Mouse (Mus musculus): ENCODE data around the gene Tnfrsf4. TPM values are rescaled to one million over a fixed set of nuclear protein-coding genes. Genes with fewer than 3 reads are reported as not detected.

Gene Tnfrsf4
- total RNA-seq, 2 experiments from 2014 or later = 2.0 to 2.1 TPM

GRCm38 (mm10) chr4:156059261-156059660, 45.6 kb downstream of the Tnfrsf4 start, which contains the start of gene Ttll10:
Gene Ttll10 (minus strand): TSS chr4:156059414.
- DNase-seq (ENCODE audit: low spot score in 2 of 2) = no peak
- intact Hi-C loops (cut with DNase I) = no loop called here

GRCm38 (mm10) chr4:156059713-156060112, 46.1 kb downstream of the Tnfrsf4 start:
- intact Hi-C loops (cut with DNase I) = no loop called here
- no peak for DNase-seq (ENCODE audit: low spot score in 2 of 2)

GRCm38 (mm10) chr4:156063861-156064509, 50.3 kb downstream of the Tnfrsf4 start:
- DNase-seq (ENCODE audit: low spot score in 2 of 2) = no peak
- intact Hi-C loops (cut with DNase I) = no loop called here

DNA sequence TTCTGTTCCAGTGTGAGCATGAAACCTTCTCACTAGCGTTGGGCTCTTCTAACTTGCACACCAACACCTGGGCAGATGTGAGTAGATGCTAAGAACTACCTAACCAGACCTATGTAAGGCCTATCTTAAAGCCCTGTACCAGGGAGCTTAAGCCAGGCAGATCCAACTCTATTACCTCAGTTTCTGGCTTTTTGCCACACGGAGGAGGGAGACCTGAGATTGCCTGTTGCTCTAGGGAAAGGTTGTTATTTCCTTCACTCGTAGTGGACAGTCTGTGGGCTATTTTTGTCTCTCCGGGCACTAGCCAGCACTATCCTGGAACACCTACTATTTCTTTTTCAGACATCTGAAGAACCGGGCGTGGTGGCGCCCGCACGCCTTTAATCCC, 50.9 kb downstream of the Tnfrsf4 start:
- intact Hi-C loops (cut with DNase I) = no loop called here
- no peak for DNase-seq (ENCODE audit: low spot score in 2 of 2)

DNA sequence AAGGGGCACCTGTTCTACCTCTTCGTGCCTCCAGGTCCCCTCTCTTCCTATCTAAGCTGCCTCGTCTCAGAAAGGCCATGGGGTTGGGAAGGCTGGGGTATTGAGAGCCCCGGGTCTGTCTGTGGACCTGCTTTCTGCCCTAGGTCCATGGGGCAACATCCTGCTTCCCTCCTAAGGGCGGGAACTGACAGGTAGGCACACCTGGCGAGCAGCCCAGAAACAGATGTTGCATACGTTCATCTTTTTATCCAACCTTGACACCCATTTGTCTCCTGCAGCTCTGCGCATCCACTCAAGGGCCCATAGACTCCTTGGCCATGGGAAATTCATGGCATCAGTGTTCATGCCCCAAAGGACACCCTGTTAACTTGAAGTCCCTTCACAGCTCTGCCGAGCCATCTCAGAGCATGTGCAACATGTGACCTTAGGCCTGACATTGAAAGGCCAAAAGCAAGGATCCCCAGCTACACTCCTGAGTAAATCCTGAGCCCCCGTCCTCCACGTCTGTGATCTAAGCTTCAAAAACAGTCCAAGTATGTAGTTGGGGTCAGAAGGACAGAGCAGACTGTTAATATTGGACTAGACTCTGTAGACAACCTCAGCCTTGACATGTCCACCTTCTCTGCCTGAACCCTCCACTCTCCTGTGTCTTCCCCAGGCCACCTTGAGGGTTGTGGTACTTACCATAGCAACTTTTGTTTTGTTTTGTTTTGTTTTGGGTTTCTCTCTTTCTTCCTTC, 51.7 kb downstream of the Tnfrsf4 start:
- intact Hi-C loops (cut with DNase I) = no loop called here
- DNase-seq (ENCODE audit: low spot score in 2 of 2) = no peak

Small RNA genes lying within 50 kb of the gene (microRNA-seq; reads per million reads assigned to microRNA genes)
- gene Mir200a (2.0 to 4.7 reads per million in 2 experiments), gene Mir200b (16.5 to 78.5 reads per million in 2 experiments), gene Mir429 (35.6 to 67.3 reads per million in 2 experiments)

Other genes with a start within 250 kb of the Tnfrsf4 start
- 10 to 100 TPM; 14.0 to 16.6 TPM for gene Vwa1, start 239.1 kb upstream of the Tnfrsf4 start, total RNA-seq (2021)
- gene Tmem88b, start 228.0 kb upstream of the Tnfrsf4 start, total RNA-seq (2021) = 10 to 100 TPM; 16.8 to 20.7 TPM
- not detected for gene Ankrd65, start 223.4 kb upstream of the Tnfrsf4 start, total RNA-seq (2021)
- 10 to 100 TPM; 93.9 to 97.9 TPM for gene Mrpl20, start 211.0 kb upstream of the Tnfrsf4 start, total RNA-seq (2021)
- gene Ccnl2, start 201.4 kb upstream of the Tnfrsf4 start, total RNA-seq (2021) = 10 to 100 TPM; 65.7 to 78.1 TPM
- 100 to 1,000 TPM in 1 of 2 experiments, 10 to 100 TPM in 1; 99.6 to 104 TPM for gene Aurkaip1, start 182.6 kb upstream of the Tnfrsf4 start, total RNA-seq (2021)
- 1 to 10 TPM; 7.0 to 8.4 TPM for gene Mxra8, start 174.2 kb upstream of the Tnfrsf4 start, total RNA-seq (2021)
- gene Dvl1, start 166.4 kb upstream of the Tnfrsf4 start, total RNA-seq (2021) = 10 to 100 TPM; 87.9 to 88.0 TPM
- gene Tas1r3, start 150.5 kb upstream of the Tnfrsf4 start, total RNA-seq (2021) = under 1 TPM; 0.27 to 0.32 TPM
- gene Cptp, start 144.4 kb upstream of the Tnfrsf4 start, total RNA-seq (2021) = 10 to 100 TPM; 25.5 to 31.8 TPM
- 10 to 100 TPM; 38.1 to 38.5 TPM for gene Ints11, start 144.3 kb upstream of the Tnfrsf4 start, total RNA-seq (2021)
- gene Pusl1, start 122.1 kb upstream of the Tnfrsf4 start, total RNA-seq (2021) = 10 to 100 TPM; 60.5 to 65.5 TPM
- 100 to 1,000 TPM; 133 to 136 TPM for gene Acap3, start 122.0 kb upstream of the Tnfrsf4 start, total RNA-seq (2021)
- 10 to 100 TPM; 71.9 to 72.7 TPM for gene Ube2j2, start 70.0 kb upstream of the Tnfrsf4 start, total RNA-seq (2021)
- 10 to 100 TPM; 12.8 to 21.8 TPM for gene C1qtnf12, start 51.5 kb upstream of the Tnfrsf4 start, total RNA-seq (2021)
- gene B3galt6, start 21.2 kb upstream of the Tnfrsf4 start, total RNA-seq (2021) = 10 to 100 TPM in 1 of 2 experiments, 1 to 10 TPM in 1; 9.7 to 10.5 TPM
- 100 to 1,000 TPM; 182 to 184 TPM for gene Sdf4, start 21.0 kb upstream of the Tnfrsf4 start, total RNA-seq (2021)
- not detected for gene Tnfrsf18, start 12.3 kb downstream of the Tnfrsf4 start, total RNA-seq (2021)
- not detected for gene Ttll10, start 45.6 kb downstream of the Tnfrsf4 start, total RNA-seq (2021)
- 10 to 100 TPM; 28.6 to 29.4 TPM for gene 9430015G10Rik, start 96.1 kb downstream of the Tnfrsf4 start, total RNA-seq (2021)
- under 1 TPM; 0.87 to 0.94 TPM for gene Rnf223, start 116.7 kb downstream of the Tnfrsf4 start, total RNA-seq (2021)
- gene Agrn, start 183.6 kb downstream of the Tnfrsf4 start, total RNA-seq (2021) = 100 to 1,000 TPM; 143 to 149 TPM
- 1 to 10 TPM; 1.2 to 1.8 TPM for gene Isg15, start 187.0 kb downstream of the Tnfrsf4 start, total RNA-seq (2021)
- gene AW011738, start 189.5 kb downstream of the Tnfrsf4 start, total RNA-seq (2021) = 1 to 10 TPM; 4.4 to 6.3 TPM
- under 1 TPM; 0.46 to 0.76 TPM for gene Perm1, start 202.0 kb downstream of the Tnfrsf4 start, total RNA-seq (2021)
- gene Plekhn1, start 221.0 kb downstream of the Tnfrsf4 start, total RNA-seq (2021) = 10 to 100 TPM; 32.8 to 37.8 TPM
- 10 to 100 TPM; 66.1 to 66.9 TPM for gene Noc2l, start 222.2 kb downstream of the Tnfrsf4 start, total RNA-seq (2021)
- gene Samd11, start 241.8 kb downstream of the Tnfrsf4 start, total RNA-seq (2021) = 1 to 10 TPM; 2.7 to 4.5 TPM